Mouse (Mus musculus): ENCODE data around the gene Tes.
"Not testable (repeated sequence)": the region's sequence is repeated elsewhere in the genome, so short reads cannot be mapped to it uniquely, and the experiment has no call there.

Tes gene

DNA sequence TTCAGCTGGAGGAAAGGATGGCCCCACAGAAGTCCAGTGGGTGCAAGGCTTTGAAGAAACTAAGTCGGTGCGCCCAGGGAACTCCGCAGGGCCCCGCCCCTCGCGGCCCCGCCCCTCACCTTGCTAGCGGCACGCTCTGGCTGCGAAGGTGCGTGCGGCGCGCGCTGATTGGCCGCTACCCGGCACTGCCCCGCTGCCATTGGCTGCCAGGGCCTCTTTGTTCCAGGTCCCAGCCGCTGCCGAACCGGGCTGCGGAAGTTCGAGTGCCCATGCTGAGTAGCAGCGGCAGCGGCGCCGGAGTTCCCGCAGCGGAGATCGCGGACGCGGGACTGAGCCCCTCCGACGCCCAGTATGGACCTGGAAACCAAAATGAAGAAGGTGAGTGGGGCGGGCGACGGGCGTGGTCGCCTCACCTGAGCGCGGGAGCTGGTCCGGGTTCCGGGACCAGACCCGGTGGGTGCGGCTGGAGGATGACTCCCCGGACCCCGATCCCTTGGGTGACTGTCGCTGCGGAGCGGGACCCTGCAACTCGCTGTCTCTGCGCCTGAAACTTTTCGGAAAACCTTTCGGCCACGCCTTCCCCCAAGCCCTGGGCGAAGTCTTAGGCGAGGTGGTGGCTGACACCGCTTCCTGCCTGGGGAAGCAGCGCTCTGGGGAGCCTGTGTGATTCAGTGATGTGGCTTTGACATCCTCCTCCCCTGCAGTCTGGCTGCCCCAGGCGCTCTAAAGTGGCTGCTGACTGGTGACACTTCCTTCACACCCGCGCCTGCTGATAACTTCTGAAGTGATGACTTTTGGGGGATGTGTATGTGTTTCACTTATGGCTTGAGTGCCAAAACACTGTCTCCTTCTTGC is at the start of gene Tes:
Tes (plus strand) TSS at position 214 of the 855 bp plus-strand sequence.
- DNase-seq (ENCODE audit: low read depth), result peak; percentile 84

DNA sequence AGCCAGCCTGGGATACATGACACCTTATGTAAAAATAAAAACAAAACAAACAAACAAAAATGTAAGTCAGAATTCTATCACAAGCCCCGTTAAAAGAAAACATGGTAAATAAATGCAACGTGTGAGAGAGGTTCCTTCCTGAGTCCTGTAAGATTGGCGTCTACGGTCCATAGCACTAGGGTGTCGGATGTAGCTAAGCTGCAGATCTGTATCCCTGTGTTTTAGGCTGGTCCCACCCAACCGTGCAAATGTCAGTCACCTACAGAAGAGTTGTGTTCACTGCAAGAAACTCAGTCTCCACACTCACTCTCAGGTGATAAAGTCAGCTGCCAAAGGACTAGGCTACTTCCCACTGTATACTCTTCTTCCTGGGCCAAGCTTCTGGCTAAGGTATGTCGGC is 39.1 kb upstream of the Tes start:
- DNase-seq (ENCODE audit: low read depth), result no peak

DNA sequence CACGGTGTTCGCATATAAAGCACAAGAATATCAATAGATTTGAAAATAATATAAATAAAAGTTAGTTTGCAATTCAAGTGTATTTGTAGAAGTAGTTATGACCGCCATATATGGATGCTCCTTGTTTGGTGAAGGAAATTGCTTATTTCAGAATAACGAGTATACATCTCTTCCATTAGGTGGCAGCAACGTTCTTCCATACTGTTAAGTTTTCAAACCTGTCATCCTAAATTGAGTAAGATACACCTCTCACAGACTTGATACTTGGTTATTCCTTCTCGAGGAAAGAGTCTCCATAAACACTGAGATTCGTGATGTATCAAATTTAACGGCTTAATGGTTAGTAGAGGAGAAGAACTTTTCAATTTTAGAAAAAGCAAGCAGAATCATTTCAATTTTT is 37.4 kb upstream of the Tes start:
- peak; percentile 86 for DNase-seq (ENCODE audit: low read depth)

DNA sequence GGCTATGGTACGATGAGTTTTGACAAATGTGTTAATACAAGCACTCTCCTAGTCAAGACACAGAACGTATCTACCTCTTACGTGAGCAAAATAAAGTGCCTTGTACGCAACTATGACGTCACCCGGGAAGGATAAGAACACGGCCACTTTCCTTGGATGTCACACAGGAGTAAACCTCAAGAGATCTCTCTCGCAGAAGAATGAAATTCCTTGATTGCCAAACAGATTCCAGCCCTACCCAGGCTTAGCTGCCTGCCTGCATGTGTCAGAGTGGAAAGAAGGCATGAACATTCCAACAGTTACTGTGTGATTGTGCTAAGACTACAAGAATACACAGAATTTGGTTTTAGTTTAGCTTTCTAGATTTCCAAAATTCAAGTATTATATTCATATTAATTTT is 36.1 kb upstream of the Tes start:
- DNase-seq (ENCODE audit: low read depth), result peak; percentile 14

DNA sequence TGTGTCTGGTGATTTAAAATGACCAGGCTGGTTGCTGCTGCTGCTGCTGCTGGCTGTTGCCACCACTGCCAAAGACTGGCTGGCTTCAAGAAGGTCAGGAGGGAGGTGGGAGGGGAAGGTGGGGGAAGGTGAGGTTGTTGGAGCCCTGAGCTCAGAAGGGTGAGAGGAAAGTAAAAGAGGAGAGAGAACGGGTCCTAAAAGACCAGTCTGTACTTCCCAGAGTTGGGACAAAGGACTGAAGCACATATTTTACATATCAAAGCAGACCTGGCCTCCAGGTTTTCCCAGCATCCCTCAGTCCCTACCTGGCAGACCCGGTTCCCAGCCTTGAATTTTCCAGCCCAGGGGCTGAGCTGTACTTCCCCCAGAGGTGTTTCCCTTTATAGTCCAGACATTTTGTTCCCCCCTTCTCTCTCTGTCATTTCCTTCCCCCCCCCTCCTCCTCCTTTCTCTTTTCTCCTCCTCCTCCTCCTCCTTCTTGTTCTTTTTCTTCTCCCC is 32.7 kb upstream of the Tes start:
- DNase-seq (ENCODE audit: low read depth), result no peak

DNA sequence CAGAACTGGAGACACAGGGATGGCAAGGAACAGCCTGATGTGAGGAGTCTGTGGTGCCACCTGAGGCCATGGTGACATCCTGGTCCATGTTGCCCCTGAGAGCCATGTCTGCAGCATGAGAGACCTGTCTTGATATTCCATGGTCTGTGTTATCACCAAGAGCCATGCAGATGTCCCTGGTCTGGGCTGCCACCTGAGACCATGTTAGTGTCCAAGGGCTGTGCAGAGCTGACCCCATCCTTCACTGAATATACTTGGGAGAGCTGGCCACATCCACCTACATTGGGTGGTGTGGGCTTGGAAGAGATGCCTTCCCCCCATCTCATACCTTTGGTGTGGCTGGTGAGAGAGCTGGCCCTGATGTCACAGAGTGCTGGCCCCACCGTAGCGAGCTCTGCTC is 30.9 kb upstream of the Tes start:
- no peak for DNase-seq (ENCODE audit: low read depth)

DNA sequence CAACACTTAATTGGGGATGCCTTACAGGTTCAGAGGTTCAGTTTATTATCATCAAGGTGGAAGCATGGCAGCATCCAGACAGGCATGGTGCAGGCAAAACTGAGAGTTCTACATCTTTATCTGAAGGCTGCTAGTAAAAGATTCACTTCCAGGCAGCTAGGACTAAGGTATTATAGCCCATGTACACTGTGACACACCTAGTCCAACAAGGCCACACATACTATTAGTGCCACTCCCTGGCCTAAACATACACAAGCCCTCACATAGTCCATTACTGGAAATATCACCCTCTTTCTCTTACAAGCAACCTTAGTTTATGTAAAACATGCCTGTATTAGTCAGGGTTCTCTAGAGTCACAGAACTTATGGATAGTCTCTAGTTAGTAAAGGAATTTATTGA is 29.7 kb upstream of the Tes start:
- no peak for DNase-seq (ENCODE audit: low read depth)

DNA sequence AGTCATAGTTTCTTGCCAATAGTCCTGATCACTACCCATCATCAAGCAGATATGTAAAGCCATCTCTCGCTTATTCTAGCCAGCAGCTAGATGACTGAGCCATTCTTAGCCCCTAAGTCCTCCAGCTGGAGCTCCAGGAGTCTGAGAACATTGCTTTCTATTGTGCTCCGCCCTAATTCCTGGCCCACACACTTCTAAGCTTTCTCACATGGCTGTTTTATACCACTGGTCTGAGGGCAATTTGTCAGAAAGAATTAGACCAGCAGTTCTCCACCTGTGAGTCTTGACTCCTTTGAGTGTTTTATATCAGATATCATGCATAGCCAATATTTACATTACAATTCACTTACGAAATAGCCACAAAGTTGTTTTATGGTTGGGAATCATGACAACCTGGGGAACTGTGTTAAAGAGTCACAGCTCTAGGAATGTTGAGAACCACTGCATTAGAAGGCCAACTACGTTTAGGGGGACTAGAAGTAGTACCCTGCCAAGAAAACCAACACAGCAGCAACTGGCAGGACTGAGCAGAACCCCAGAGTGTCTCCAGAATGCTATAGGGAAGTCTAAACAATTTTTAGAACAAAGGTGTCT is 13.4 kb upstream of the Tes start:
- no peak for DNase-seq (ENCODE audit: low read depth)

DNA sequence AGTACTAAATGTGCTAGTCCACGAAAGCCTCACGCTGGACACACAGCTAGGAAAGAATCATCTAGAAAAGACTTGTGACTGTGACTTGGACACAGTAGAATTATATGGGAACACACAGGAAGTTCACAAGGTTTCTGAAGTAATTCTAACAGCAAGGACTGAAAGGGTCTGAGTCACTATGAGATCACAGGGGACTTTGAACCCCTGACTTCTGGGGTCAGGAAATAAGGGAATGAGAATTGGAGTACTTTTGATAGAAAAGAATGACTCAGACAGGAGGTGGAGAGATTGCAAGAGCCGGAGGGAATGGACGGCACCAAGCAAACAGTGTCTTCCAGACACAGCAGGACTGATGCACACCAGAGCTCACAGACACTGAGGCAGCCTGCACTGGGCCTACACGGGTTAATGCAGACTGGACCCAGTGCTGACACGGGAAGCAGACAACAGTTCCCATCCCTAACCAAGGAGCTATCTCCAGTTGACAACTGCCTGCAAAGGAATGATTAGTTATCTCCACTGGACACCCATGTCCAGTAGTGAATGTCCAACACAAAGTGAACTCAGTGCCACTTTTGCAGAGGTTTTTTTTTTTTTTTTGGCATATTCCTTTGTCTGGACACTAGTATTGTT is 11.8 kb upstream of the Tes start:
- DNase-seq (ENCODE audit: low read depth), result peak; percentile 59

DNA sequence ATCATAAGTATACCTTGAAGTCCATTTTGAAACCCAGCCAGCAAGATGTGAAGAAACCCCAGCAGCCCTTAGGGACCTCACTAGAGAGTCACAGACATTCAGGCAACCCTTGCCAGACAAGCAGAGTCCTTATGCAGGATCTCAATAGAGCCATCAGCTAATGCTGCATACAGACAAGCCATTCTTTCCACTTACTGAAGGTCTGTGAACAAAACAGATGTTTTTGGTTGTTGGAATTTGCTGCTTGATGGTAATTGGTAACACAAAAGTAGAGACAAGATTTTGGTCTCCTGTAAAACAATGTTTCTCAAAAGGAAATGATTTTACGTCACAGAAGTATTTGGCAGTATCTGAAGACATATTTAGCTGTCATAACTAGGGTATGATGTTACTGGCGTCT is 10.2 kb upstream of the Tes start:
- DNase-seq (ENCODE audit: low read depth), result no peak

DNA sequence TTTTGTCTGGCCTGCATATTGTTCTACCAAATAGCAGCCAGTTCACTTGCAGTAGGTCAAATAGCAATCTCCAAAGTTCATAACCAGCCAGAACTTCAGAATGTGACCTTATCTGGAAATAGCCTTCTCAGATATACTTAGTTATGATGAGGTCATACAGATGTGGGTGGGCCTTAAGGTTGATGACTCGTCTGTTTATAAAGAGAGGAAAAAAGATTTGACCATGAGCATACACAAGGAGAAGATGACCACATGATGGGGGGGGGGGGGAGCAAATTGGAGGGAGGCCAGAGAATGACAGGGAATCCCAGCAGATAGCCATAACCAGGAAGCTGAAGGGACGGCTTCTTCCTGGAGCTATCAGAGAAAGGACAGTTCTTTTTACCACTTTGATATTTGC is 9.3 kb upstream of the Tes start:
- DNase-seq (ENCODE audit: low read depth), result peak; percentile 74

DNA sequence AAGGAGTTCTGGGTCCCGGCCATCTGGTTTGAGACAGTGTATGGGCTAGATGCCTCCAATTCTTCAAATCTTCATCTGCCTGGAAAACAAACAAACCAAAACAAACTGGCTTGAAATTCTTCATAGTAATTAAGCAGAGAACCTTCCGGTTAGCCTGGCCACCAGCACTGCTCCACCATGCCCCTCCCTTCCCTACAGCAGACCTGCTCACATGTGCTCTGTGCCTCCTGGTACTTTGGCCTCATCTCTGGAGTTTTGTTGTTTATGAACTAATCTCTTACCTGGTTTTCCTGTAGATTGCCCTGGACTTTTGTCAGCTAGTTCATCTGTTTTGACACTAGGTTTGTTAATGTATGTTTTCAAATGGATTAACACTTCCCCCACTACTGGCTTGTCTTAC is 5.4 kb upstream of the Tes start:
- DNase-seq (ENCODE audit: low read depth), result no peak

DNA sequence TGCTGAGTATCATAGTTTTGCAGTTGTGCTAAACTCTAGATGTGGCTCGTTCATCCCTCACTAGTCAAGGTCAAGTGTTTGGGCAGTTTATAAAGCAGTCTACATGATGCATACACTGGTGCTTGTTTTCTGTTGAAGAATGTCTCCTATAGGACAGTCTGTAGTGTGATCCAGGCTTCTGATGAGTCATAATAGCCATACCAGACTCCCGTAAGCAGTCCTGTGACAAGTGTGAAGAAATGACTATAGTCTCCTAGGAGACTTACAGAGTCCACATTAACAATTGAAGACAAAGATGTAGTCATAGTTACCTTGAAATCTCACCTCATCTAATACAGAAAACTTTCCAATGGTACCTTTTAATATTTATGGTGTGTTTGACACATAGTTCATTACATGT is 4.8 kb upstream of the Tes start:
- no peak for DNase-seq (ENCODE audit: low read depth)

DNA sequence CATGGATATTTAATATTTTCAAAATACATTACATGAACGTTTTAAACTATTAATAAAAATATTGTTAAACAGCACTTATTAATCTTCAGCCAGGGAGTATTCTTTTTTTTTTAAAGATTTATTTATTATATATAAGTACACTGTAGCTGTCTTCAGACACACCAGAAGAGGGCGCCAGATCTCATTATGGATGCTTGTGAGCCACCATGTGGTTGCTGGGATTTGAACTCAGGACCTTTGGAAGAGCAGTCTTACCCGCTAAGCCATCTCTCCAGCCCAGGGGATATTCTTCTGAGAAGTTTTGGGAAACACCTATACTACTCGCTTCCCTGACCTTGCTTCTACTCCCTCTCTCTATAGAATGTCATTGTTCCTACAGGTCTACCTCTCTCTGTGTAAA is 3.1 kb upstream of the Tes start:
- DNase-seq (ENCODE audit: low read depth), result not testable (repeated sequence)

DNA sequence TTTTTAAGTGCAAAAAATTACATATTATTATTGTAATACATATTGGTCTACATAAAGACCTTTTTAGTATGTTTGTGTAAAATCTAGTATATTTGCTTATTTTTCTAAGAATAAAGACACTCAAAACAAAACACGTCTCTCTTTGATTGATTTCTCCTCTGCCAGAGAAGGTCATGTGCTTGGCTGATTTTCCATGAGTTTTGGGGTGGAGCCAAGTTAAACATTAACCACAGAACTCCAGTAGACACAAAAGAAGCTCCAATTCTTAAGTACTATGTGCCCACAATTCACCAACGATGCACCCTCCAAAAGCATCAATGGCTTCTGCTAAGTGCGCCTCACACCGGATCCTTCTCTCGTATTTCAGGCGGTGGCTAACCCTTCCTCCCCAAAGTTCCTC is 2.6 kb upstream of the Tes start:
- peak; percentile 75 for DNase-seq (ENCODE audit: low read depth)

DNA sequence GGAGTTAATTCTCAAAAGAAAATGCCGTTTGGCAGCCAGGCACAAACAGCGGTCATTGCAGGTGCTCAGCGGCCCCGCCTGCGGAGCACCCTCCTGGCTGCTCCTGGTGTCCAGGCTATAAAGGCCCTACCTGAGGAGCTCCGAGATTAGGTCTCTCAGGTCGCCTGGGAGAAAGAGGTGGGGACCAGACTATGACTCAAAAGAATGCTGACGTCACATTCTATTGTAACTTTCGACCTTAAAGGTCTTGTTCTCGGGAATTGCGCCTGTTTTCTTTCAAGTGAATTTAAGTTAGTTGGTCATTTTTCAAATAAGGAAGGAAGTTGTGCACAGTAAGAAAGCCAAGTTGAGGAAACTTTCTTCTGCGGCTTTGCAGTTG is 831 bp downstream of the Tes start:
- DNase-seq (ENCODE audit: low read depth), result no peak

DNA sequence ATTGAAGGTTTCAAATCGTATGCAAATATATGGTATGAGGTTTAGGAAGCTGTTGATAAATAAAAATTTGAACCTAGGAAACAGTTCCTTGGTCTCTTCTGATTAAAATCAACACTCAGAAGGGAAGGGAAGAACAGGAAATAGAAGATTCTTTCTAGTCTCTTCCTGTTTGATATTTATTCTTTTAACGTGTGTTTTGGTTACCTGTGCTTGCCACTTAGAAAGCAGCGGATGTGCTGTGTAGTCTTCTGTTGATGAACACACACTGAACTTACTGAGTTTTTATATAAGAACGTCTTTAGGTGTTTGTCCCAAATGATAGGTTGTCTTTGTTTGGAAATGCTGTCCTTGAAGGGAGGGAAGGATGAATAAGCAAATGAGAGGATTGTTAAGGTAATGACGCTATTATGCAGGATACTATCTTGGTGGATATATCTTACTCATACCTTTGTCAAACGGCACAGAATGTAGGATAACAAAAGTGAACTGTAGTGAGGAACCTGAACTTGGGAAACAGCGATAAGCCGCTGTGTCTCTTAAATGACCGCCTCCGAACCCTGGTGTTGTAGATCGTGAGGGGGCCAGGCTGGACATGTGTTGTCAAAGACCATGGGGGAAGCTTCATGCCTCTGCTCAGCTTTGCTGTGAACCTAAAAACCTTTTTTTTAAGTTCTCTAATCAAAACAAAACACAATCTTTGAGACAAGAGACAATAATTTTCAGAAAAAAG is 1.4 kb downstream of the Tes start:
- DNase-seq (ENCODE audit: low read depth), result no peak

DNA sequence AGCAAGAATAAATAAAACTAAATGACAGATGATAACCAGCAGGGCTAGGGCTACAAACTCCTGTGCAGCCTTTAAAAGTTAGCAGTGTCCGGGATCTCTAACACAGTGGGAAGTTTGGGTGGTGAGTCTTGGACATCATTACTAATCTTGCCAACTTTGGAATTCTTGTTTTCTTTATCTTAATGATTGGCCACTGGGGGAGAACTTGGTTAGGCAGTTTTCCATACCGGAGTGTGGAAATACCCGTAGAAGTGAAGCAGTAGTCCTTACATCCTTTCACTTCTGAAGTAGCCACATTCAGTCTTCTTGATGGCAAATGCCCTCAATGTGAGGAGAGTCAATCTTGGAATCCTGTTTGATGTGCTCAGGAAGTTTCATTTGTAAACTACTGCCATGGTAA is 7.0 kb downstream of the Tes start:
- peak; percentile 57 for DNase-seq (ENCODE audit: low read depth)

DNA sequence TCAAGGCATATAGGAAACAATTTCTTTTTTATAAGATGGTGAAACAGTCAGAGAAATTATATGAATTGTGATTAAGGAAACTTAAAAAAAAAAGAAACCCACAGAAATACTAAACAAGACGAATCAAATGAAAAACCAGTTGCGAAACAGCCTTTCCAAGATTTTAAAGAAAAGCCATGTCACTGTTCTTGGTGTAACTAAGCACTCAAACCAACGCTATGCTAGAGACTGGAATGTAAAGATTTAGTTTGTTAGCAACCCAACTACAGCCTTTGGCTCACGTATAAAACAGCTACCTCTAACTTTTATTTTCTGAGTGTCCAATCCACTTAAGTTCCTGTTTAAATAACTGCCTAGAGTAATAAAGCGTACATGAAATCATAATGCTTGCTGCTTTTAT is 7.4 kb downstream of the Tes start:
- DNase-seq (ENCODE audit: low read depth), result peak; percentile 57

DNA sequence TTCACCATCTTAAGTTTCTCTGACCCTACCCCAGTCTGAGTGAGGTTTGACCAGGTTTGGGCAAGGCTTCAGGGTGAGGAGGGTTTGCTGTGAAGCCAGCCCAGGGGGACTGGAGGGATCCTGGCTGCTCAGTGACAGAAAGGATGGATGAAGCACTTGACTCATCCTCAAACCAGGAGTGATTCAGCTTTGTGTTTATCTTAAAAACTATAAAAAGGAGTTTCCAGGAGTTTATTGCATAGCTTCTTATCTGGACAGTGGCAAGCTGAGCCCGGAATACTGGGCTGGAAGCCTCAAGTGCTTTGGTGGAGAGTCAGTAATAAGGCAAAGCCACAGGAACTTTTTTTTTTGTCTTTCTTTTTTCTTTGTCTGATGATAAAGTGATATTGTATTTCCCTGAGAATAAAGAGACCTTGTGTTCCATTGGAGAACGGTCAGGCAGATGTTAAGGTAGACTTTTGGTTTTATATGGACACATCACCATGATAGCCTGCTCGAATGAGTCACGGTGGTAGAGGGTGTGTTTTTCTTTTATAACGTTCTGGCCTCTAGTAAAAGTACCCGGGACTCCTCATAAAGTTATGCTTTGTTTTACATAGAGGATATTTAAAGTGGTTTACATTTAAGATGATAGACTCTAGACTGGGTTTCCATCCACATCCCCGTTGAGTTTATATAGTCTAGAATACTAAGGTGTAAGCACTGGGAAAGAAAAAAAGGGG is 8.0 kb downstream of the Tes start:
- peak; percentile 73 for DNase-seq (ENCODE audit: low read depth)

DNA sequence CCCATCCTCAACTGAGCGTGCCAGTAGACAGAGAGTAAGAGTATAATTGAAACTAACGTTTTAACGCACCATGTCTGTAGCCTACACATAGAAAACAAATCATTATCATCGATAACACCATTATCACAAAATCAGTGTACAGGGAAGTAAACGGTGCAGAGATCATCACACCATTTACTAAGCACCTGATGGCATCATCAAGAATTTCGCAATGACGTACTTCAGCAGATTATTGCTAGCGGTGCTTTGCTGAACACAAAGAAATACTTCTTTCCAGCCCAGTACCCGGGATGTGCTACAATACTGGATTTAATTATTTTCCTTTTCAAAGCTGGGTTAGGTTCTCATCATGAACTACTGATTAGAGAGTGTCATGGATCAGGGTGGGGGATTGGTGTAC is 12.3 kb downstream of the Tes start:
- no peak for DNase-seq (ENCODE audit: low read depth)

DNA sequence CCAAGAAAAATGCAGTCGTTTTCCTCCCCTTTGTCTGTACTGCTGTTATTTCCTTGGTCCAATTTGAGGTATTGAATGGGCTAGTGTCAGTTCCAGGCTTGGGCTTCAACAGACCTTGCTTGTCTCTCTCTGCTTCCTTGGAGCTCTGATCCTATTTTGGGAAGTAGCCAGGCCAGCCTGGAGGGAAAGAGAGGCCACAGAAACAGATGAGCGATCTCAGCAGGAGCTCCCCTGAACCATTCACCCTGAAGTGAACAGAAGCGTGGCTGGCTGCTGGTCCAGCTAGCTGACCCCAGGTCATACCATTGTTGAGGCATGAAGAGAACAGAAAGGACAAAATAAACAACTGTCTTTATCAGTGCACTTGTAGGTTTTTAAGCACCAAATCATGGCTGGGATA is 12.8 kb downstream of the Tes start:
- DNase-seq (ENCODE audit: low read depth), result peak; percentile 58

Data from NIH3T3 (cell line).